Mouse (Mus musculus) C2C12 (cell line): ENCODE data around the gene Ppm1k. TPM values are rescaled to one million over a fixed set of nuclear protein-coding genes. Genes with fewer than 3 reads are reported as not detected.

Source experiments
- H3K27me3 ChIP-seq: one replicate; pipeline ENCODE4 v1.6.1; 2011; ENCODE audit not compliant: control insufficient read depth, insufficient read depth, insufficient read length
- H3K36me3 ChIP-seq: one replicate; pipeline ENCODE4 v1.6.1; 2011; ENCODE audit not compliant: control insufficient read depth, insufficient read depth
- H3K4me3 ChIP-seq: one replicate; pipeline ENCODE4 v1.5.1; 2011; ENCODE audit warnings: mild to moderate bottlenecking, control low read depth; ENCODE audit not compliant: poor library complexity, insufficient read depth, severe bottlenecking
- H3K79me2 ChIP-seq: one replicate; pipeline ENCODE4 v1.6.1; 2011; ENCODE audit not compliant: control insufficient read depth, insufficient read depth
- H3K79me3 ChIP-seq: one replicate; pipeline ENCODE4 v1.6.1; 2011; ENCODE audit warnings: low read depth, control low read depth
- H3ac ChIP-seq: one replicate; pipeline ENCODE3; 2011; ENCODE audit warnings: low read depth; ENCODE audit not compliant: control insufficient read depth, insufficient read length
- CEBPB ChIP-seq: IDR thresholded peaks from one replicate; pipeline ENCODE4 v1.6.1; 2011; ENCODE audit warnings: low read depth, mild to moderate bottlenecking, control low read depth, moderate library complexity
- CTCF ChIP-seq: IDR thresholded peaks from one replicate; pipeline ENCODE4 v1.5.1; 2011; ENCODE audit not compliant: control insufficient read depth, insufficient read depth, insufficient read length
- FOSL1 ChIP-seq: IDR thresholded peaks from one replicate; pipeline ENCODE4 v1.8.0; 2011; ENCODE audit warnings: mild to moderate bottlenecking, low read length; ENCODE audit not compliant: poor library complexity, insufficient read depth, severe bottlenecking
- MAX ChIP-seq: IDR thresholded peaks from one replicate; pipeline ENCODE4 v1.6.1; 2011; ENCODE audit warnings: mild to moderate bottlenecking, control low read depth
- MYOD1 ChIP-seq: IDR thresholded peaks from one replicate; pipeline ENCODE4 v1.6.1; 2011; ENCODE audit warnings: low read depth; ENCODE audit not compliant: control insufficient read depth, insufficient read length
- MYOG ChIP-seq: IDR thresholded peaks from one replicate; pipeline ENCODE4 v1.6.1; 2011; ENCODE audit not compliant: control insufficient read depth, insufficient read length; ENCODE audit errors: extremely low read depth
- USF1 ChIP-seq: IDR thresholded peaks from one replicate; pipeline ENCODE4 v1.6.1; 2011; ENCODE audit warnings: low read depth, mild to moderate bottlenecking, control low read depth, moderate library complexity
- polyA plus RNA-seq: library from polyadenylated mRNA; unstranded; fragments of >200 nt; fragmentation: generic; extraction: Trizol; gene quantifications from one replicate; pipeline ENCODE4 v1.2.1, GENCODE M21; 2012; ENCODE audit warnings: missing spikeins

The Ppm1k gene
- polyA plus RNA-seq, 1 experiment: 0.15 TPM

- H3ac ChIP-seq: peak overlapping the region; percentile 19
- no peak for TF ChIP-seq MAX
- TF ChIP-seq MYOD1: no peak
- no peak for TF ChIP-seq USF1
- TF ChIP-seq FOSL1: no peak
- no peak for TF ChIP-seq CEBPB
- TF ChIP-seq CTCF: no peak
- no peak for TF ChIP-seq MYOG
- no peaks in the 10 kb centered on the region for H3K27me3 ChIP-seq
- peak overlapping the region; percentile 42 for H3K4me3 ChIP-seq
- H3K36me3 ChIP-seq: no peaks in the 10 kb centered on the region
- no peaks in the 10 kb centered on the region for H3K79me2 ChIP-seq
- H3K79me3 ChIP-seq: no peaks in the 10 kb centered on the region
Measured at GRCm38 (mm10) chr6:57534231-57534610, 1.0 kb downstream of the Ppm1k start.

GRCm38 (mm10) chr6:57533410-57533809, 1.9 kb downstream of the Ppm1k start:
- no peaks in the 10 kb centered on the region for H3K27me3 ChIP-seq
- H3K79me2 ChIP-seq: no peaks in the 10 kb centered on the region
- TF ChIP-seq MYOG (no peak), MYOD1 (no peak), CTCF (no peak), FOSL1 (no peak), USF1 (no peak)
- no peaks in the 10 kb centered on the region for H3K36me3 ChIP-seq
- H3K79me3 ChIP-seq: no peaks in the 10 kb centered on the region
- no peak overlapping the region for H3ac ChIP-seq
- no peak overlapping the region for H3K4me3 ChIP-seq

- Histone ChIP-seq H3K27me3 (no peaks in the 10 kb centered on the region), H3ac (no peak overlapping the region), H3K79me3 (no peaks in the 10 kb centered on the region), H3K36me3 (no peaks in the 10 kb centered on the region), H3K4me3 (no peak overlapping the region), H3K79me2 (no peaks in the 10 kb centered on the region)
- TF ChIP-seq FOSL1 (no peak), MAX (no peak)
Measured at GRCm38 (mm10) chr6:57532022-57532421, 3.2 kb downstream of the Ppm1k start.

GRCm38 (mm10) chr6:57531441-57531840, 3.8 kb downstream of the Ppm1k start:
- no peak overlapping the region for H3ac ChIP-seq
- H3K4me3 ChIP-seq: no peak overlapping the region
- no peaks in the 10 kb centered on the region for H3K79me3 ChIP-seq
- H3K36me3 ChIP-seq: no peaks in the 10 kb centered on the region
- no peaks in the 10 kb centered on the region for H3K27me3 ChIP-seq
- TF ChIP-seq CEBPB: no peak
- no peak for TF ChIP-seq MYOD1
- no peak for TF ChIP-seq USF1
- no peak for TF ChIP-seq MYOG
- no peak for TF ChIP-seq FOSL1
- TF ChIP-seq MAX: no peak
- no peak for TF ChIP-seq CTCF
- H3K79me2 ChIP-seq: no peaks in the 10 kb centered on the region

- Histone ChIP-seq H3K27me3 (no peaks in the 10 kb centered on the region), H3K79me3 (no peaks in the 10 kb centered on the region), H3ac (no peak overlapping the region), H3K36me3 (no peaks in the 10 kb centered on the region), H3K79me2 (no peaks in the 10 kb centered on the region), H3K4me3 (no peak overlapping the region)
- TF ChIP-seq CTCF (no peak), MYOG (no peak), MYOD1 (no peak), FOSL1 (no peak), CEBPB (no peak), USF1 (no peak), MAX (no peak)
Measured at GRCm38 (mm10) chr6:57531011-57531410, 4.3 kb downstream of the Ppm1k start.

GRCm38 (mm10) chr6:57529336-57529845, 5.9 kb downstream of the Ppm1k start:
- no peaks in the 10 kb centered on the region for H3K36me3 ChIP-seq
- H3ac ChIP-seq: no peak overlapping the region
- H3K79me2 ChIP-seq: no peaks in the 10 kb centered on the region
- no peak overlapping the region for H3K4me3 ChIP-seq
- H3K27me3 ChIP-seq: no peaks in the 10 kb centered on the region
- TF ChIP-seq FOSL1 (no peak), CEBPB (no peak), USF1 (no peak), MAX (no peak)
- no peaks in the 10 kb centered on the region for H3K79me3 ChIP-seq
